Mouse (Mus musculus) ovary, postnatal 14 days (tissue): ENCODE data around the gene Pdp2.
A peak's percentile ranks its signal among the peaks of the same experiment; 100 is the strongest.
"Not testable (repeated sequence)": the region's sequence is repeated elsewhere in the genome, so short reads cannot be mapped to it uniquely, and the experiment has no call there.

Experiments
- DNase-seq: peaks from one replicate; pipeline ENCODE4 v3.0.0; 2022; ENCODE audit warnings: low spot score

Gene Pdp2

DNA sequence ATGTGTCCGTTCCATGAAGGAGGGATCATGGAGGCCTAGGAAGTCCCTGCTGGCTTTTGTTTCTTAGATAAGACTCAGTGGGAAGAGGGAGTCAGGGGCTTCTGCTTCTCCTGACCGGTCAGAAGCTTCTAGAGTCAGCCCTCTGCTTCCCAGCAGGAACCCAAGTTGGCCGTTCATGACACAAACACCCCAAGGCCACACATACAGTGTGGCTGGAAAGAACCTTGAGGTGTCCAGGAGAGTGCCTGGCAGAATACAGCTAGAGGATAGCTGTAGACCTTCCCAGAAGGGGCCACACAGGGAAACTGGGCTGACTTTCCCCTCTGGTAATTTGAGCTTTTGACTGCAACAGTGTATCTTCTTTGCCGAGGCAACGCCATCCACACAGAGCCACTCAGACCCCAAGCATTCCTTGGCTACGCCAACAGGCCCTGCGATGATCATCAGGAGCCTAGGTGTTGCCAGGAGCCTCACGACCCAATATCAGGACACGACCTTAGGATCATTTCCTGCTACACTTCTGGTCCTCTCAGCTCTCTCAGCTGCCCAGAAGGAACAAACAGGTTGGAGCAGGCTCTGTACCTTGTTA lies 42.0 kb downstream of the Pdp2 start:
- no peak for DNase-seq

DNA sequence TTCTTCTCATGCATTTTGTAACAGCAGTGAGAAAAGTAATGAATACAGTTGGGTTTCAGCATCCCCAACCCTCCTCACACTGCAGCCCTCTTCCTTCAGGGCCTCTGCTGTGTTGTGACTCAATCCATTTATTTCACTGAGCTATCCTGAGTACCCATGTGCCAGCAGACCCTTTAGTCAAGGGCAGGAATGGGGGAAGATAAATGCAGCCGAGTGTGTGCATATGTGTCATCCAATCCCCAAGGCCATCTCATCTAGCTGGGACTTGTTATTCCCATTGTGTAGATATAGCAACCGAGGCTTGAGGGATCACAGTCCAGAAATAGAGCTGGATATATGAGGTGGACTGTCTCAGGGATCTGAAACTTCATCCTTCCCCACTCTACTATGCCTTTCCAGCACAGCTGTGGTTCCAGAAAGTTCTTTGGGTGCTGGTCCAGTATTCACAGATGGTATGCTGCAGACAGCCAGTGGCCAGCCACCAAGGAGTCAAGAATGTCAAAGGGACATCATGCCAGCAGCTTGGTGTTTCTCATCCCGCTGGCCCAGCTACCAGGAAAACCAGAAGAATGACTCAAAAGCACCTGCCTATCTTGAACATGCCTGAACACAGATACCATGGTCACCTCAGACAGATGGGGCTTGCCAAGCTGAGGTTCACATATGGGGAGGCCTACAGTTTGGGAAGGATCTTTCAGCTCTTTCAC lies 43.9 kb downstream of the Pdp2 start:
- DNase-seq = no peak

DNA sequence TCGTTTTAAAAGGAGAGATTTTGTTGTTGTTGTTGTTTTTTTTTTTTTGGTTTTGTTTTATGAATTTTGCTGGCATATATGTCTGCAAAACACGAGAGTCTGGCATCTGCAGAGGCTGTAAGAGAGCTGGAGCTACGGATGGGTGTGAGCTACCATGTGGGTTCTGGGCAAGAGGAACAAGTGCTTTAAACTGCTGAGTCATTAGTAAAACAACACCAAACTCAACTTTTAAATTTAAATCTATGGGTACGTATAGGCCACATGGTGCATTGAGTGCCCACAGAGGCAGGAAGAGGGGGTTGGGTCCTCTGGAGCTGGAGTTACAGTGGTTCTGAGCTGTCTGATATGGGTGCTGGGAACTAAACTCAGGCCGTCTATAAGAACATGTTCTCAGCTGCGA lies 46.8 kb downstream of the Pdp2 start:
- DNase-seq = no peak

DNA sequence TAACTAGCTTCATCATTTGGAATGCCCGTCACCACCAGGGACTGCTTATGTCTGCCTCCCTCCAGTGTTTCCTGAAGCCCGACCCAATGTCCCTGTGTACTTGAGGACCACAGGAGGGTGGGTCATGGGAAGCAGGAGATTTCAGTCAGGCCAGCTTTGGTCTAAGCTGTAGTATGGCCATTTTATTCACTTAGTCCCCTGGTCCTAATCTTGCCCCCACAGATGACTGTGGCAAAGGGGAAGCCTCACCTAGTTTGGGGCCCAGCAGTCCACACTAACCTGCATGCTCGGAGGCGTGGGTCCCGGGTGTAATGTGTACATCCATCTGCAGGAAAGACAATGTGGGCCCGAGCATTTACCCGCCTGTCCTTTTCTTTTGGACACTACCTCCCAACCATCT lies 49.0 kb downstream of the Pdp2 start:
- DNase-seq = no peak

DNA sequence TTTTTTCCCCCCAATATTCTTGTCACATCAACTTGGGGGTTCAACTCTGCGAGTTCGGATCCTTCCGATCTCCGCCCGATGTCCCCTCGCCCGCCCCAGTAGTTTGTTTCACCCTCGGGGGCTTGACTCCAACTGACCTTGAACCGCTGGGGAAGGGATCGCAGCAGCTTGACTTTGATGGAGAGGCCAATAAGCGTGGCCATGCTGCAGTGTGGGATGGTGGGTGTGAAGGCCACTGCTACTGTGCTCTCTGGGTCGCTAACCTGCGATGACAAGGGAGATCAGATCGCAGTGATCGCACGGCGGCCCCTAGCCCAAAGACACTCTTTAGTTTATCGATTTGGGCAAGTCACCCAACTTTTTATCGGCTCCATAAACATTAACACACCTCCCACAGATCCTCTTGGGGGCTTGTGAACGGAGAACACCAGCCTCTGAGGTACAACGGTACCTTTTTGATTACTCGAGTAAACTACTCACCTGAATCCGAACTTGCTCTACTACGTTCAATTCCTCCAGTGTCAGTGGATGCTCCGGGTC lies 49.6 kb downstream of the Pdp2 start:
- no peak for DNase-seq

DNA sequence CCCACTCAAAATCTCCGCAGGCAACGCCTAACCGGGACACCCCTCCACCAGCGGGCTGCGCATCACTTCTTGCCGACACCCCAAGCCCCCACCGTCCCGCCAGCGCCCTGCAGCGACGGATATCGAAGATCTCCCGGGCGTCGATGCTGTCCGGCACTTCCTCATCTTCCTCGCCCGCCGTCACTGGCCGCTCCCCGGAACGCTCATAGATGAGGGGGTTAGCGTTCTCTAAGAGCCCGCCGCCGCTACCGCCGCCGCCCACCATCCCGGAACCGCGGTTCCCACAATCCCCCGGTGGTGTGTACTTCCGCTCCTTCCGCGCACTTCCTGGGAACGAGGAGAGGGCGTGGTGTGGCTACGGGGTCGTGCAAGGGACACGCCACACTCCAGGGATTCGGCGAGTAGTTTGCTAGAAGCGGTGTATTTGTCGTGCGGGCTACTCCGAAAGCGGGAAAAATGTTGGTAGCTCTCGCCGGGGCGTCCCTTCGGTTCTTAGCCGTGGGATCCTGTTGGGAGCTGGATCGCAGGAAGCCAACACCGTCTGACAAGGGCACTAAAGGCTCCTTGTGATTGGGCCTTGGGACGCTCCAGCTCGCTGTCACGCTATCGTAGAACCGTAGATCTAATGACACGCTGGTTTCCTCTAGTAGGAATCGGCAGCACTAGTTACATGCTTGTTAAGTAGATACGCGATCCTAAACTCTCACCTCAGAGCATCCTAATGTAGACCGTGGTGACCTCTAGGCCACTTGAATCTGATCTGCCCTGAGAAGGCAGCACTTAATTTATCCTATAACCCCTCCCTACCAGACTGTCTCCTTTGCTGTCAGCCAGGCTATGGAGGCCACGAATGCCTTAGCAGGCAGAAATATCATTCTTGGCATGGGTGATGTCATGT lies 50.4 kb downstream of the Pdp2 start, which contains the start of gene Ciao2b:
Ciao2b (minus strand) TSS at position 540 of the 898 bp plus-strand sequence.
- DNase-seq = peak; percentile 78

DNA sequence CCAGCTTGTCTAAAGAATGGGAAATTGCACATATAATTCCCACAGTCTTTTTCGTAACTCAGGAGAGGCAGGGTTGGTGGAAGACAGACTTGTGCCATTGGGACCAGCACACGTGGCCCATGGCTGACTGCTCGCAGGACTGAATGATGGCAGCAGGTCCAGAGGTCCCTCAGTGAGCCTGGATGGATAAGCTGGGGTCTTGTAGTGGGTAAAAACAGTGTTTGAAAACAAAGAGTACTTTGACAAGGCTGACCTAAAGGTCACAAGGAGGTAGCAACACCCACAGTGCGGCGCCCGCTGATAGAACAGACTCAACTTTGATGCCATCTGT lies 51.0 kb downstream of the Pdp2 start:
- DNase-seq = no peak

DNA sequence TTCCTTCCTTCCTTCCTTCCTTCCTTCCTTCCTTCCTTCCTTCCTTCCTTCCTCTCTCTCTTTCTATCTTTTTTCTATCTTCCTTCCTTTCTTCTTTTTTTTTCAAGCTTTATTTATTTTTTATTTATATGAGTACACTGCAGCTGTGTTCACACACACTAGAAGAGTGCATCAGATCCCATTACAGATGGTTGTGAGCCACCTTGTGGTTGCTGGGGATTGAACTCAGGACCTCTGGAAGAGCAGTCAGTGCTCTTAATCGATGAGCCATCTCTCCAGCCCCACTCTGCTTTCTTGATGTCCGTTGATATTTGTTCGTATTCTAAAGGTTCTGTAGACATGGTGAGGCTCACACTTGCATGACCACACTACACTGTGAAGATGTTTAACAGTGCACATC lies 52.9 kb downstream of the Pdp2 start:
- not testable (repeated sequence) for DNase-seq
